Mouse (Mus musculus) ES-E14 (cell line): ENCODE measurements around the gene Grb7. TPM values are rescaled to one million over a fixed set of nuclear protein-coding genes. Genes with fewer than 3 reads are reported as not detected.

Experiments used
- DNase-seq: peaks from one replicate; pipeline ENCODE4 v3.0.0-alpha.2; 2013; ENCODE audit warnings: low read depth, low spot score
- H3K27ac ChIP-seq: 2 replicates; pipeline ENCODE4 v1.5.1; 2012; ENCODE audit warnings: low read depth, mild to moderate bottlenecking, low read length, moderate library complexity, mixed read lengths; ENCODE audit not compliant: poor library complexity, insufficient read depth, severe bottlenecking
- H3K36me3 ChIP-seq: 2 replicates; pipeline ENCODE4 v1.6.1; 2012; ENCODE audit warnings: mild to moderate bottlenecking, low read length, moderate library complexity, mixed read lengths; ENCODE audit not compliant: control insufficient read depth, poor library complexity, insufficient read depth, severe bottlenecking
- H3K4me1 ChIP-seq, 2 experiments: fragments of 150-350 bp in 1 of 2; sonication (generic) in 1 of 2; 2 replicates each; pipeline ENCODE4 v1.6.1; 2012; ENCODE audit warnings: low read length in 2 of 2, mild to moderate bottlenecking in 1 of 2, mixed read lengths in 1 of 2; ENCODE audit not compliant: control insufficient read depth in 2 of 2, insufficient read depth in 2 of 2, poor library complexity in 1 of 2
- H3K4me3 ChIP-seq, 2 experiments: fragments of 150-350 bp in 1 of 2; sonication (generic) in 1 of 2; 2 replicates each; pipeline ENCODE4 v1.5.1; 2012; ENCODE audit warnings: low read length in 2 of 2, low read depth in 1 of 2, mild to moderate bottlenecking in 1 of 2, mixed read lengths in 1 of 2; ENCODE audit not compliant: insufficient read depth in 1 of 2, poor library complexity in 1 of 2, severe bottlenecking in 1 of 2
- H3K9ac ChIP-seq: 2 replicates; pipeline ENCODE4 v1.6.1; 2012; ENCODE audit warnings: low read depth, mild to moderate bottlenecking, low read length, mixed read lengths; ENCODE audit not compliant: poor library complexity, insufficient read depth, severe bottlenecking
- H3K9me3 ChIP-seq: fragments of 150-350 bp; sonication (generic); 2 replicates; pipeline ENCODE4 v1.6.1; 2012; ENCODE audit warnings: low read depth, mild to moderate bottlenecking, low read length; ENCODE audit not compliant: control insufficient read depth, insufficient read depth
- CHD2 ChIP-seq: IDR thresholded peaks from 2 replicates; pipeline ENCODE4 v1.6.1; 2014; ENCODE audit warnings: mild to moderate bottlenecking, low read depth, low read length, inconsistent platforms
- HCFC1 ChIP-seq: IDR thresholded peaks from 2 replicates; pipeline ENCODE4 v1.6.1; 2012; ENCODE audit warnings: low read length, inconsistent platforms, borderline replicate concordance; ENCODE audit not compliant: insufficient read depth
- MAFK ChIP-seq: IDR thresholded peaks from 2 replicates; pipeline ENCODE4 v1.6.1; 2014; ENCODE audit warnings: mild to moderate bottlenecking, low read depth, low read length, inconsistent platforms; ENCODE audit not compliant: insufficient read depth
- ZC3H11A ChIP-seq: IDR thresholded peaks from 2 replicates; pipeline ENCODE4 v1.6.1; 2012; ENCODE audit warnings: low read depth, mild to moderate bottlenecking, inconsistent platforms, low read length, borderline replicate concordance
- ZNF384 ChIP-seq: IDR thresholded peaks from 2 replicates; pipeline ENCODE4 v1.6.1; 2012; ENCODE audit warnings: low read depth, low read length, inconsistent platforms
- in situ Hi-C, 2 experiments: fragments of 600-800 bp; cut with MboI; formaldehyde crosslinking; loops; one replicate each; pipeline ENCODE4 v1.15.1; 2025; ENCODE audit warnings: low sequenced_read_pairs in 2 of 2, inconsistent platforms in 1 of 2; ENCODE audit not compliant: unreplicated experiment in 2 of 2
- total RNA-seq: library from RNA; depleted of rRNA; stranded (reverse); fragments of 300-350 nt; gene quantifications from 2 replicates; pipeline ENCODE4 v1.2.3, GENCODE M21; 2012

The Grb7 gene
- total RNA-seq, 1 experiment: 12.1 TPM

DNA sequence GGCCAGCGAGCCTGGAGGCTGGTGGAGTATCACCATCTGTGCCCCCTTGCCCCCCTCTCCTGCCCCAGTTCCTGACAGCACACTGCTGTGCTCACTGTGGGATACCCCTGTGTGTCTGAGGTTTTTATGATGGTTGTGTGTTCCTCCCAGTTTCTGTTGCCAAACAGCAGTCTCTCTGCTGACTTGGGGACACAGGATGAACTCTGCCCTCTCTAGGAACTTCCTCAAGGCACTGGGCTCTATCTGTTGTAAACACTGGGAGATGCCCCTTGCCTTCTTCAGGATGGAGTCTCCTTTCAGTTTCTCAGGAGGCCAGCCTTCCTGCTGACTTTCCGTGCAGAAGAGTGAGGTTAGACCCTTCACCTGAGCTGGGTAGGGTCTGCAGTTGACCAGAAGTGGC, 32.0 kb upstream of the Grb7 start:
- Histone ChIP-seq H3K4me3 (no peak overlapping the region), H3K9ac (no peak overlapping the region), H3K36me3 (no peaks in the 10 kb centered on the region), H3K27ac (no peak overlapping the region), H3K4me1 (peaks cover 2 to 8% of the 10 kb centered on the region in 2 experiments; a peak in 1 of 4 replicates), H3K9me3 (no peaks in the 10 kb centered on the region)
- DNase-seq: no peak
- TF ChIP-seq ZC3H11A (no peak), ZNF384 (no peak), CHD2 (no peak), MAFK (no peak), HCFC1 (no peak)
- in situ Hi-C loops: no loop called here

- no peaks in the 10 kb centered on the region; the same call in 1 of the 2 replicates for H3K36me3 ChIP-seq
These were observed 29.1 kb upstream of the Grb7 start for GRCm38 (mm10) chr11:98417074-98417473.

GRCm38 (mm10) chr11:98418273-98418672, 27.9 kb upstream of the Grb7 start:
- in situ Hi-C loops: no loop called here
- TF ChIP-seq ZC3H11A (no peak), ZNF384 (no peak), CHD2 (no peak)
- Histone ChIP-seq H3K4me1 (peaks cover 0 to 2% of the 10 kb centered on the region in 2 experiments; a peak in 1 of 4 replicates), H3K9ac (no peak overlapping the region), H3K9me3 (no peaks in the 10 kb centered on the region), H3K36me3 (no peaks in the 10 kb centered on the region; the same call in 1 of the 2 replicates), H3K27ac (no peak overlapping the region), H3K4me3 (no peak overlapping the region)
- DNase-seq: no peak

More at GRCm38 (mm10) chr11:98417074-98417473, 29.1 kb upstream of the Grb7 start:
- Histone ChIP-seq H3K4me3 (no peak overlapping the region), H3K4me1 (peaks cover under 1 to 2% of the 10 kb centered on the region in 2 experiments; a peak in 1 of 4 replicates), H3K27ac (no peak overlapping the region), H3K9me3 (no peaks in the 10 kb centered on the region), H3K9ac (no peak overlapping the region)
- TF ChIP-seq HCFC1 (no peak), MAFK (no peak), CHD2 (no peak), ZC3H11A (no peak), ZNF384 (no peak)
- DNase-seq: no peak
- in situ Hi-C loops: no loop called here

DNA sequence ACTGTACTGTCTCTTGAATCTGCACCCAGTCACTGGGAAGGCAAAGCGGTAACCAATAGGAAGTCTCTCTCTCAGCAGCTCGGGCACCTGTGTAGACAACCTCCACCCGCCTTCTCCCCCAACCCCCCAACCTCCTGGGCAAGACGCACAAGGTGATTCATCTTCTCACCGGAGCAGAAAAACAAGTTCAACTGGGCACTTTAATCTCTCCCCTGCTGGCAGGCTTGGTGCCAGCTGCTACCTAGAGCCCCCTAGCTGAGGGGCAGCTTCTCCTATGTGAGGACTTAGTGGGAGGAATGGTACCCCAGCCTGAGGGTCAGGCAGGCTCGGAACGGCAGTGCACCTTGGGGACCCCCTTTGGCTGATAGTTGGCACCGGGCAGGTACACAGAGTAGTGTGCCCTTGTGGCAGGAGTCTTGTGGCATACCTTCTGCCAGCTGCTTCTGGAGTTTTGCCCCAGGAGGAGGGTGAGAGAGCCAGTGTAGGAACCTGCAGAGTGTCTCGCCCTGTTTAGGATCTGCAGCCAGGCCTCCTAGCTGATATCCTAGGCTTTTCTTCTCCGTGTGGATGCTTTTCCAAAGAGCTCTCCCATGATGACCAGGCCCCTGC, 27.2 kb upstream of the Grb7 start:
- H3K4me3 ChIP-seq: no peak overlapping the region
- TF ChIP-seq ZNF384 (no peak), ZC3H11A (no peak), HCFC1 (no peak), CHD2 (no peak), MAFK (no peak)
- no peak overlapping the region for H3K9ac ChIP-seq
- no peaks in the 10 kb centered on the region; the same call in 1 of the 2 replicates for H3K36me3 ChIP-seq
- H3K27ac ChIP-seq: no peak overlapping the region
- DNase-seq: no peak
- no peaks in the 10 kb centered on the region for H3K9me3 ChIP-seq
- in situ Hi-C loops: no loop called here
- no peaks in the 10 kb centered on the region; a peak in 1 of 4 replicates for H3K4me1 ChIP-seq

DNA sequence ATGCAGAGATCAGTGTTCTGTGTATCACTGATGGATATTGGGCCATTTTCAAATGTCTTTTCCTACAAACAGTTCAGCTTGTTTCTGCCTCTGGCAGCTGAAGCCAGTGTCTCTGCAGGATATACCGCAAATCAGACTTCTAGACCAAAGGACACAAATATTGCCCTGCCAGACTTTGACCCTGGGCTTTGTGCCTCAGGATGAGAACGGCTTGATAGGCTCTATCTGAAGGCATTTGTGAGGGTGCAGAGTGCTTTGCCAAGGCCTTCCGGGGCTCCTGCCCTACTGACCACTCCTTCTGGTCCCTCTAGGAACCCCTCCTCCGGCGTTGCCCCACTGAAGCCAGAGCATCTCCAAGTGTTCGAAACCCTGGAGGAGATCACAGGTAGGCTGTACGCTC, 19.6 kb upstream of the Grb7 start:
- no peak overlapping the region for H3K9ac ChIP-seq
- DNase-seq: no peak
- H3K36me3 ChIP-seq: peaks cover 2% of the 10 kb centered on the region; the same call in 1 of the 2 replicates
- H3K27ac ChIP-seq: no peak overlapping the region
- H3K9me3 ChIP-seq: no peaks in the 10 kb centered on the region
- H3K4me1 ChIP-seq: no peaks in the 10 kb centered on the region; a peak in 1 of 4 replicates
- no peak for TF ChIP-seq MAFK
- no peak for TF ChIP-seq CHD2
- no peak for TF ChIP-seq ZNF384
- TF ChIP-seq ZC3H11A: no peak
- no peak for TF ChIP-seq HCFC1
- no peak overlapping the region for H3K4me3 ChIP-seq
- in situ Hi-C loops: no loop called here
